In genomic region chr11:73048030-73048876, GRCm38 (mm10) we compare ENCODE assay signal across 8 mouse cellular contexts. TPM values are rescaled to one million over a fixed set of nuclear protein-coding genes. Genes with fewer than 3 reads are reported as not detected.
A peak's percentile ranks its signal among the peaks of the same experiment; 100 is the strongest.
DNase-seq lines count a peak whose midpoint lies in the region; ATAC-seq and TF ChIP-seq lines count a peak whose summit lies in the region.

No protein-coding gene starts in this region.

- no peak for TF ChIP-seq CTCF in cerebellum, adult 2 months (IDR thresholded peaks at IDR 0.05; ENCODE audit: borderline replicate concordance, insufficient read depth, low read depth, low read length)
- TF ChIP-seq CTCF in heart, postnatal 0 days (IDR thresholded peaks at IDR 0.05; ENCODE audit: low read depth), result no peak

- H3K79me2 ChIP-seq in macrophage (ENCODE audit: inconsistent target), result peaks cover 32% of the 10 kb centered on the region

- H3K4me1 ChIP-seq in cerebellum, adult 2 months (ENCODE audit: control insufficient read depth, insufficient read depth, low read length), result no peaks in the 10 kb centered on the region
- H3K4me1 ChIP-seq in heart, postnatal 0 days (ENCODE audit: control insufficient read depth, insufficient read depth), result peaks cover 17% of the 10 kb centered on the region

- H3K9ac ChIP-seq in heart, postnatal 0 days (replicated peaks; ENCODE audit: low read depth, low read length), result peak overlapping the region; percentile 99

- peak; percentile 72 for ATAC-seq in heart, postnatal 0 days (ENCODE audit: insufficient read depth, low read depth)

- no peak for DNase-seq in cerebellum, adult 2 months
- DNase-seq in cerebellum, adult 11-12 months, result no peak
- DNase-seq in spleen, postnatal 36 days (ENCODE audit: low spot score in 2 of 2), result peak; percentile 62 to 64
- DNase-seq in spleen, postnatal 14 days (ENCODE audit: low spot score in 2 of 2), result no peak
- DNase-seq in heart, postnatal 0 days (ENCODE audit: low spot score), result peak; percentile 61
- DNase-seq in thymus, postnatal 25 days, result peak; percentile 76
- DNase-seq in urinary bladder, postnatal 36 days (ENCODE audit: low spot score in 2 of 2), result no peak

- peak overlapping the region; percentile 98 for H3K4me3 ChIP-seq in cerebellum, adult 2 months (replicated peaks; ENCODE audit: insufficient read depth, low read depth, low read length)
- peak overlapping the region; percentile 100 for H3K4me3 ChIP-seq in heart, postnatal 0 days (ENCODE audit: low read depth, low read length)
- peak overlapping the region; percentile 89 for H3K4me3 ChIP-seq in macrophage (ENCODE audit: inconsistent target)

- H3K36me3 ChIP-seq in heart, postnatal 0 days (replicated peaks; ENCODE audit: control insufficient read depth, insufficient read depth, low read length), result peaks cover 22% of the 10 kb centered on the region
- peaks cover 10% of the 10 kb centered on the region; the same call in 1 of the 2 replicates for H3K36me3 ChIP-seq in macrophage (ENCODE audit: inconsistent target)

- no peak for TF ChIP-seq EP300 in heart, postnatal 0 days (IDR thresholded peaks at IDR 0.05; ENCODE audit: low read depth)

- H3K27ac ChIP-seq in cerebellum, adult 2 months (ENCODE audit: insufficient read depth, low read length), result peak overlapping the region; percentile 83
- H3K27ac ChIP-seq in heart, postnatal 0 days (ENCODE audit: low read depth), result peak overlapping the region; percentile 97
- peak overlapping the region; percentile 29 for H3K27ac ChIP-seq in macrophage

- H3K27me3 ChIP-seq in cerebellum, adult 2 months (ENCODE audit: control insufficient read depth, insufficient read depth, low read length), result no peaks in the 10 kb centered on the region
- no peaks in the 10 kb centered on the region for H3K27me3 ChIP-seq in heart, postnatal 0 days (ENCODE audit: control insufficient read depth, insufficient read depth, low read length)

- H3K4me2 ChIP-seq in heart, postnatal 0 days (ENCODE audit: low read depth, low read length), result peak overlapping the region; percentile 93

- WGBS in cerebellum, adult 2 months, result 2% methylated on average over 55 of the region's 55 CpGs
- WGBS in heart, postnatal 0 days, result 2% methylated on average over 49 of the region's 55 CpGs
- 2% methylated on average over 55 of the region's 55 CpGs for WGBS in macrophage (ENCODE audit: missing documents)

- TF ChIP-seq POLR2A in cerebellum, adult 2 months (IDR thresholded peaks at IDR 0.05; ENCODE audit: borderline replicate concordance, insufficient read depth, low read length), result no peak

- no peaks in the 10 kb centered on the region for H3K9me3 ChIP-seq in heart, postnatal 0 days (replicated peaks; ENCODE audit: control insufficient read depth, low read length)

RNA-seq across cellular contexts. Expression of gene Ncbp3, which starts 0.7 kb away (rescaled TPM):
- 6.4 and 6.5 TPM in 2 replicates for polyA plus RNA-seq in cerebellum, adult 2 months (2012; rRNA removed)
- total RNA-seq in heart, postnatal 0 days (2014; rRNA removed; ENCODE audit: low replicate concordance), result 7.1 and 8.9 TPM in 2 replicates
- 6.6 and 7.0 TPM in 2 replicates for polyA plus RNA-seq in heart, postnatal 0 days (2015; fragmentation: Nextera tagmentation; extraction: Ambion mirVana)
- 10 to 100 TPM; 10.3 to 51.2 (median 36.0) TPM for total RNA-seq in macrophage (2018; cell fraction: chromatin; rRNA removed)
- total RNA-seq in macrophage (2018; cell fraction: cytosol; rRNA removed), result 1 to 10 TPM; 3.6 to 7.6 (median 5.6) TPM
- total RNA-seq in macrophage (2018; cell fraction: nucleus; rRNA removed), result 10 to 100 TPM in 22 of 26 experiments, 1 to 10 TPM in 4; 7.2 to 37.0 (median 15.5) TPM
- polyA plus RNA-seq in macrophage (2018), result 4.9 to 6.5 TPM (median 4.9 TPM) in 3 replicates

RNA-seq across cellular contexts. Expression of gene Camkk1, which starts 29.4 kb away (rescaled TPM):
- 68.8 and 70.8 TPM in 2 replicates for polyA plus RNA-seq in cerebellum, adult 2 months (2012; rRNA removed)
- 0.62 and 4.9 TPM in 2 replicates for total RNA-seq in heart, postnatal 0 days (2014; rRNA removed; ENCODE audit: low replicate concordance)
- 0.68 and 1.1 TPM in 2 replicates for polyA plus RNA-seq in heart, postnatal 0 days (2015; fragmentation: Nextera tagmentation; extraction: Ambion mirVana)
- 1 to 10 TPM in 3 of 26 experiments, under 1 TPM in 13, not detected in 10; 0.23 to 1.5 (median 0.37) TPM for total RNA-seq in macrophage (2018; cell fraction: chromatin; rRNA removed)
- under 1 TPM in 11 of 26 experiments, not detected in 15; 0.03 to 0.26 (median 0.07) TPM for total RNA-seq in macrophage (2018; cell fraction: cytosol; rRNA removed)
- under 1 TPM in 16 of 26 experiments, not detected in 10; 0.13 to 0.66 (median 0.21) TPM for total RNA-seq in macrophage (2018; cell fraction: nucleus; rRNA removed)
- polyA plus RNA-seq in macrophage (2018), result not detected in 3 replicates

RNA-seq across cellular contexts. Expression of gene Itgae, which starts 42.1 kb away (rescaled TPM):
- polyA plus RNA-seq in cerebellum, adult 2 months (2012; rRNA removed), result 0.24 and 0.33 TPM in 2 replicates
- total RNA-seq in heart, postnatal 0 days (2014; rRNA removed; ENCODE audit: low replicate concordance), result 0.58 TPM in 1 of 2 replicates, not detected in the other
- polyA plus RNA-seq in heart, postnatal 0 days (2015; fragmentation: Nextera tagmentation; extraction: Ambion mirVana), result 0.04 and 0.12 TPM in 2 replicates
- total RNA-seq in macrophage (2018; cell fraction: chromatin; rRNA removed), result under 1 TPM in 12 of 26 experiments, not detected in 14; 0.20 to 0.66 (median 0.31) TPM
- total RNA-seq in macrophage (2018; cell fraction: cytosol; rRNA removed), result under 1 TPM in 22 of 26 experiments, not detected in 4; 0.03 to 0.21 (median 0.09) TPM
- total RNA-seq in macrophage (2018; cell fraction: nucleus; rRNA removed), result under 1 TPM in 17 of 26 experiments, not detected in 9; 0.12 to 0.34 (median 0.20) TPM
- polyA plus RNA-seq in macrophage (2018), result 0.04 to 0.10 TPM in 2 of 3 replicates, not detected in the other

RNA-seq across cellular contexts. Expression of gene P2rx1, which starts 49.4 kb away (rescaled TPM):
- polyA plus RNA-seq in cerebellum, adult 2 months (2012; rRNA removed), result 0.41 and 0.46 TPM in 2 replicates
- 1.4 and 24.8 TPM in 2 replicates for total RNA-seq in heart, postnatal 0 days (2014; rRNA removed; ENCODE audit: low replicate concordance)
- polyA plus RNA-seq in heart, postnatal 0 days (2015; fragmentation: Nextera tagmentation; extraction: Ambion mirVana), result 0.71 and 1.0 TPM in 2 replicates
- 1 to 10 TPM in 6 of 26 experiments, under 1 TPM in 17, not detected in 3; 0.29 to 2.1 (median 0.66) TPM for total RNA-seq in macrophage (2018; cell fraction: chromatin; rRNA removed)
- 1 to 10 TPM in 3 of 26 experiments, under 1 TPM in 23; 0.23 to 1.3 (median 0.75) TPM for total RNA-seq in macrophage (2018; cell fraction: cytosol; rRNA removed)
- 1 to 10 TPM in 18 of 26 experiments, under 1 TPM in 7, not detected in 1; 0.29 to 1.9 (median 1.2) TPM for total RNA-seq in macrophage (2018; cell fraction: nucleus; rRNA removed)
- polyA plus RNA-seq in macrophage (2018), result 0.12 to 0.80 TPM (median 0.33 TPM) in 3 replicates

Comparison
In these comparisons a context has a peak if more than half of its experiments do, and no peak if none do; other contexts are left out.
1. DNase-seq: peak in spleen, postnatal 36 days (2 of 2), heart, postnatal 0 days (single experiment) and thymus, postnatal 25 days (single experiment); none in cerebellum, adult 2 months (0 of 2), cerebellum, adult 11-12 months (single experiment), spleen, postnatal 14 days (0 of 2) and urinary bladder, postnatal 36 days (0 of 2).
2. H3K27ac ChIP-seq: peak in every context shown above with its lines; median percentile 97 in heart, postnatal 0 days; 83 in cerebellum, adult 2 months; 29 in macrophage.
3. RNA of gene Camkk1, which starts 29.4 kb away (polyA plus RNA-seq): 68.8 to 70.8 TPM in cerebellum, adult 2 months; 0.68 to 1.1 TPM in heart, postnatal 0 days and not detected in macrophage; every median in the first group is over 10 times any median in the second.
4. Peak in every context shown above with its lines, with median percentiles within 50 percentile points of each other: H3K4me3 ChIP-seq.